Mouse (Mus musculus) hindbrain, embryonic 11.5 days (tissue): ENCODE data around the gene Hexdc. TPM values are rescaled to one million over a fixed set of nuclear protein-coding genes. Genes with fewer than 3 reads are reported as not detected.
A peak's percentile ranks its signal among the peaks of the same experiment; 100 is the strongest.

Experiments
- ATAC-seq: fragments of 200-750 bp; cut with Nextera tagmentation; 2 replicates; pipeline ENCODE4 v1.8.0; 2017; ENCODE audit warnings: mild to moderate bottlenecking, moderate TSS enrichment, moderate library complexity; ENCODE audit not compliant: low FRiP score
- DNase-seq: peaks from one replicate; pipeline ENCODE4 v3.0.0-alpha.2; 2015; ENCODE audit warnings: low spot score
- H3K27ac ChIP-seq: fragments of 300-500 bp; sonication (generic); 2 replicates; pipeline ENCODE4 v1.5.1; 2014; ENCODE audit warnings: mild to moderate bottlenecking, low read depth, low read length
- H3K27me3 ChIP-seq: fragments of 300-500 bp; sonication (generic); 2 replicates; pipeline ENCODE4 v1.6.1; 2014; ENCODE audit warnings: mild to moderate bottlenecking, low read length, moderate library complexity, mixed read lengths; ENCODE audit not compliant: control insufficient read depth, insufficient read depth
- H3K36me3 ChIP-seq: fragments of 300-500 bp; sonication (generic); 2 replicates; pipeline ENCODE4 v1.6.1; 2014; ENCODE audit warnings: mild to moderate bottlenecking, low read length, moderate library complexity, mixed read lengths; ENCODE audit not compliant: control insufficient read depth, insufficient read depth
- H3K4me1 ChIP-seq: fragments of 300-500 bp; sonication (generic); replicated peaks from 2 replicates; pipeline ENCODE4 v1.6.1; 2014; ENCODE audit warnings: low read length, mixed read lengths; ENCODE audit not compliant: control insufficient read depth, insufficient read depth
- H3K4me2 ChIP-seq: fragments of 300-500 bp; sonication (generic); replicated peaks from 2 replicates; pipeline ENCODE4 v1.6.1; 2014; ENCODE audit warnings: mild to moderate bottlenecking, low read depth, low read length
- H3K4me3 ChIP-seq: fragments of 300-500 bp; sonication (generic); 2 replicates; pipeline ENCODE4 v1.5.1; 2014; ENCODE audit warnings: low read depth, low read length
- H3K9ac ChIP-seq: fragments of 300-500 bp; sonication (generic); 2 replicates; pipeline ENCODE4 v1.6.1; 2014; ENCODE audit warnings: low read depth, low read length
- H3K9me3 ChIP-seq: fragments of 300-500 bp; sonication (generic); 2 replicates; pipeline ENCODE4 v1.6.1; 2016; ENCODE audit warnings: low read length; ENCODE audit not compliant: control insufficient read depth
- WGBS: fragments of 180-500 bp; shearing (Covaris S2); extraction: QIAGEN DNeasy Blood & Tissue Kit; methylation state at CpG from one replicate; pipeline ENCODE4 v1.1.7; 2014; 5-methylcytosine and 5-hydroxymethylcytosine counted together
- polyA plus RNA-seq: library from polyadenylated mRNA; unstranded; fragments of >200 nt; fragmentation: Nextera tagmentation; extraction: Ambion mirVana; gene quantifications from 2 replicates; pipeline ENCODE4 v1.2.1, GENCODE M21; 2014

The Hexdc gene
- 6.2 and 7.0 TPM in 2 replicates for polyA plus RNA-seq

DNA sequence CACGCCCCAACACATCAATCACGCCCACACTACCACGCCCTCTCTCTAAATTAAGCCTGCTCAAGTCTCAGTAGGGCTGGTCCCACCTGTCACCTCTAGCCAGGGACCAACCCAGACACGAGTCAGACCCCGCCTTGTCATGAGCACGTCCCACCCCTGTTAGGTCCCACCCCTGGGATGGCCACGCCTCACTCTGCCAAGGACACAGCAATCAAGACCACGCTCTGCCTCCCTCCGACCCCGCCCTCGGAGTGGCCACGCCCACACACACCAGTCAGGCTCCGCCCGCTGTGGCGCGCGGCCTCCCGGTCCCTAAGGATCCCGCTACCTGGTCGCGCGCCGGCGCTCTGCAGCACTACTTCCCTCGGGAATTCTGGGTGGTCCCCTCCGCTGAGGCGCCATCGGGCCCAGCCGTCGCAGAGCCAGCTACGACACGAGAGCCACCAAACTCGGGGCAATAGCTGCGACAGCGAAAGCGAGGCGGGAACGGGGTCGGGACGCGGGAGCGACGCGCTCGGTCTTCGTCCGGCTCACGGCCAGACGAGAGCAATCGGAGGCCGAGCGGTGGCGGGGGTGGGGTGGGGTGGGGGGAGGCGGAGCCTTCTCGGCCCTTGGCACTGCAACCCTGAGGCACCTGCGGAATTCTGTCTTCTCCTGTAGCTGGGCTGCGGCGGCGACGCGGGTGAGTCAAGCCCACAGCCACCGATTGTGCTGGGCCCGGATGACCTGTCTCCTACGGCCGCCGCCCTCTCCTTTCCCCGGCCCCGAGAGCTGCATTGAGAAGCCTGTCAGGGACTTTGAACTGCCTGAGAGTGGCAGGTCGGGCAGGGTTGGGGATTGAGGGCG, at the start of gene Hexdc, which contains the start of gene Ogfod3:
Gene Hexdc, plus strand, starts transcription at position 273 of the 846 bp plus-strand sequence.
Gene Ogfod3, minus strand, starts transcription at position 551 of the 846 bp plus-strand sequence.
- peak; percentile 95 for DNase-seq
- peak; percentile 98 for ATAC-seq
- Histone ChIP-seq H3K36me3 (no peaks in the 10 kb centered on the region), H3K4me1 (peaks cover 5% of the 10 kb centered on the region; the same call in 1 of the 2 replicates), H3K4me3 (peak within 1 kb of the TSS; percentile 79), H3K27ac (peak within 1 kb of the TSS; percentile 76), H3K27me3 (no peaks in the 10 kb centered on the region), H3K9ac (peak within 1 kb of the TSS; percentile 83), H3K4me2 (peak within 1 kb of the TSS; percentile 80), H3K9me3 (no peaks in the 10 kb centered on the region)
- WGBS = under 1% methylated on average over 67 of the region's 70 CpGs

DNA sequence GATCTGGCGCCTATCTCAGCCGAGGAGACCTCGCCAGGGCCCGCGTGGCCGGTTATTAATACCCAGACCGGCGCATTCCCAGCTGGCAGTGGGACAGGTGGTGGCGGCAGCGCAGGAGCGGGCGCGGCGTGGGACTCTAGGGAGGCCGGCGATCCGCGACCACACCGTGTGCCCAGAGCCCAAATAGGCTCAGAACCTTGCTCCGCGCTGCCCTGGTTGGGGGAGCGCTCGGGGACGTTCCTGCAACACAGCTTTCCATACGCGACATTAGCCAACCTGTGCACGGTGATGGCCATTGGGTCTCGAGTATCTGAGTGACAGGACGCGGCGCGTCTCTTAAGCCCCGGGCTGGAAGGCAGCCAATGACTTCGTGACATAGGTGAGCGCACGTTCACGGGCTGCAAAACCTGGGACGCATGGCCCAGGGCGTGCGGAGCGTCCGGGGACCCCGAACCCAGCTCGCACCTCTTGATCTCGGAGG, 47.8 kb upstream of the Hexdc start:
- Histone ChIP-seq H3K4me1 (no peaks in the 10 kb centered on the region; the same call in 1 of the 2 replicates), H3K36me3 (no peaks in the 10 kb centered on the region), H3K27me3 (peaks cover 30% of the 10 kb centered on the region), H3K9me3 (no peaks in the 10 kb centered on the region), H3K27ac (no peak overlapping the region), H3K9ac (peak overlapping the region; percentile 12; the same call in 1 of the 2 replicates), H3K4me2 (peak overlapping the region; percentile 53), H3K4me3 (peak overlapping the region; percentile 29)
- DNase-seq = peak; percentile 41
- no peak for ATAC-seq
- under 1% methylated on average over 45 of the region's 45 CpGs for WGBS

DNA sequence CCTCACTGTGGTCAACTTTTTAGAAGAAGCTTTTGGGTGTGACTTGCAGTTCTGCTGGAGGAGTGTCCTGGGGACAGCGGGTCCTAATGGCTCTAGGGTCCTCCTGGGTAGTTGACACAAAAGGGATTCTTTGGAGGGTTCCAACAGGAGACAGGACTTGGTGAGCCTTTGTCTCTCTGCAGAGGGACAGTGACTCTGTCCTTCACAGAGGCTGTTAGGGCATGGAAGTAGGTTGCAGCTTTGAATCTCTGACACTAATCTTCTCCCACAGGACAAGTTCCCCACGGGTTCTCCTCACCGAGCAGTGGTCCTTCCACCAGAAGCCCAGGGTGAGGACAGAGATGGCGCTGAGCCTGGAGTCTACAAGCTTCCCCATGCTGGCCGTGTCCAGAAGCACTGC, 44.3 kb upstream of the Hexdc start, which contains the start of gene Uts2r:
Gene Uts2r, plus strand, starts transcription at position 301 of the 400 bp plus-strand sequence.
- no peak for ATAC-seq
- Histone ChIP-seq H3K4me2 (no peak within 1 kb of the TSS), H3K36me3 (no peaks in the 10 kb centered on the region), H3K9me3 (no peaks in the 10 kb centered on the region), H3K4me3 (no peak within 1 kb of the TSS), H3K27ac (no peak within 1 kb of the TSS), H3K27me3 (peaks cover 30% of the 10 kb centered on the region), H3K4me1 (no peaks in the 10 kb centered on the region; the same call in 1 of the 2 replicates), H3K9ac (no peak within 1 kb of the TSS)
- DNase-seq = no peak
- WGBS = 86% methylated on average over 5 of the region's 5 CpGs

DNA sequence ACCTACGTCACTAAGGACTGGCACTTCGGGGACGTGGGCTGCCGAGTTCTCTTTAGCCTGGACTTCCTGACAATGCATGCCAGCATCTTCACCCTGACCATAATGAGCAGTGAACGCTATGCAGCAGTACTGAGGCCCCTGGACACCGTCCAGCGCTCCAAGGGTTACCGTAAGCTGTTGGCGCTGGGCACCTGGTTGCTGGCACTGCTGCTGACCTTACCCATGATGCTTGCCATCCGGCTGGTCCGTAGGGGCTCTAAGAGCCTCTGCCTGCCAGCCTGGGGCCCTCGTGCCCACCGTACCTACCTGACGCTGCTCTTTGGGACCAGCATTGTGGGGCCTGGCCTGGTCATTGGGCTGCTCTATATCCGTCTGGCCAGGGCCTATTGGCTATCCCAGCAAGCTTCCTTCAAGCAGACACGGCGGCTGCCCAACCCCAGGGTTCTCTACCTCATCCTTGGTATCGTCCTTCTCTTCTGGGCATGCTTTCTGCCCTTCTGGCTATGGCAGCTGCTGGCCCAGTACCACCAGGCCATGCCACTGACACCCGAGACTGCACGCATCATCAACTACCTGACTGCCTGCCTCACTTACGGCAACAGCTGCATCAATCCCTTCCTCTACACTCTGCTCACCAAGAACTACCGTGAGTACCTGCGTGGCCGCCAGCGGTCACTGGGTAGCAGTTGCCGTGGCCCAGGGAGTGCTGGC, 43.4 kb upstream of the Hexdc start:
- Histone ChIP-seq H3K4me3 (no peak overlapping the region), H3K9ac (no peak overlapping the region), H3K27me3 (peaks cover 21% of the 10 kb centered on the region), H3K9me3 (no peaks in the 10 kb centered on the region), H3K36me3 (no peaks in the 10 kb centered on the region), H3K4me2 (no peak overlapping the region), H3K27ac (no peak overlapping the region), H3K4me1 (no peaks in the 10 kb centered on the region; the same call in 1 of the 2 replicates)
- ATAC-seq (no peak), DNase-seq (no peak)
- 94% methylated on average over 26 of the region's 26 CpGs for WGBS

DNA sequence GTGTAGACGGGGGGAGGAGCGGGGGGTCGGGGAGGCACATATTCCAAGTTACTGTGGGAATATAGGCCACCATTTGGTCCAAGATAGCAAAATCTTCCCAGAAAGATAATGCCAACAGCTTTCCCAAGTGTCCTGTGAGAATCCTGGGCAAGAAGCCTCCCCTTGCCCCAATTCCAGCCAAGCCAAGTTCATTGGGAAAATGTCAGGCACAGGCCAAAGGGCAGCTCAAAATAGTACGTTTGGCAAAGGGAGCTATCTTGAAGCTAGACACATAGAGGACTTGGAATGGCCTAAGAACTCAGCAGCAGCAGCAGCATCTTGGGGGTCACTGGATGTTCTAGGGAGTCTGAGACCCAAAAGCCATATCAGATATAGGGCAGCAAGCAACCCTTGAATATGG, 40.5 kb upstream of the Hexdc start:
- H3K36me3 ChIP-seq = no peaks in the 10 kb centered on the region
- H3K4me3 ChIP-seq = no peak overlapping the region
- no peaks in the 10 kb centered on the region for H3K27me3 ChIP-seq
- 86% methylated on average over 4 of the region's 4 CpGs for WGBS
- no peak for ATAC-seq
- H3K4me2 ChIP-seq = no peak overlapping the region
- DNase-seq = no peak
- H3K27ac ChIP-seq = no peak overlapping the region
- no peaks in the 10 kb centered on the region for H3K9me3 ChIP-seq
- H3K4me1 ChIP-seq = no peaks in the 10 kb centered on the region
- no peak overlapping the region for H3K9ac ChIP-seq

DNA sequence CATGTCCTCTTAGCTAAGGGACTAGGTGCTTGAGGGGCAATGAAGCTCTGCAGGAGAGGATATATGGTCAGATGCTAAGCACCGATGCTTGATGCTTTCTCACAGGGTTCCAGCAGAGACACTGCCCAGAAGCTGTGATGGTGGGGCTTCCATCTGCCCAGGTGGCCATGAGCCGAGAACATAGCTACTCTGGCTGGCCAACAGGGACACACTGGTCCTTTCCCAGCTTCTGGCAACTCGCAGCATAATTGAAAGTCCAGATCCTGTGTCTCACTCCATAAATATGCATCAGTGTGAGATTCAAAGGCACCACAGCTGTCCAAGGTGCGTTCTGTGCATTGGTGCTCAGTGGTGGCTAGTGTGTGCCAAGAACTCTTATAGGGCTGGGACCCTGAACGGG, 31.0 kb upstream of the Hexdc start:
- H3K9ac ChIP-seq = no peak overlapping the region
- H3K27ac ChIP-seq = no peak overlapping the region
- ATAC-seq = no peak
- no peak for DNase-seq
- 81% methylated on average over 5 of the region's 5 CpGs for WGBS
- H3K36me3 ChIP-seq = no peaks in the 10 kb centered on the region
- no peaks in the 10 kb centered on the region for H3K27me3 ChIP-seq
- no peaks in the 10 kb centered on the region for H3K9me3 ChIP-seq
- H3K4me3 ChIP-seq = no peak overlapping the region
- H3K4me2 ChIP-seq = no peak overlapping the region
- 0 out of 2 replicates have a peak, but pooled peaks cover 2% of the 10 kb centered on the region for H3K4me1 ChIP-seq

DNA sequence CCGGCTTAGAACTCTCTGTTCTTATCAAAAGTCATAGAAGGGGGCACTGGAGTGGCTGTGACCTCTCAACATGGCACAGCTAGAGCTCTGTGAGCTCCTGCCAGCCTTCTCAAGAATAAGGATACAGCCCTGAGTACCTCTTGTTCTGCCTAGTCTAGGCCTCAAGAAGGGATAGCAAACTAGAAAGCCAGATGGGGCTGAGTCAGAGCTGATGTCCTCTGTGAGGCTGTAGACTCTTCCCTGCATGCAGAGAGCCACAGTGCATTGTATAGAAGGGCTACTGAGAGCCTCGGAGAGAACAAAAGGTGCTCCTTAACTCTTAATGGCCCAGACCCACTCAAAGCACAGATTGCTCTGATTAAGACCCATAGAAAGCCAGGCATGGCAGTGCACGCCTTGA, 30.0 kb upstream of the Hexdc start:
- H3K27ac ChIP-seq = no peak overlapping the region
- H3K4me2 ChIP-seq = no peak overlapping the region
- no peak for ATAC-seq
- no peaks in the 10 kb centered on the region for H3K36me3 ChIP-seq
- no peak overlapping the region for H3K9ac ChIP-seq
- 51% methylated on average over 3 of the region's 3 CpGs for WGBS
- no peak for DNase-seq
- H3K27me3 ChIP-seq = no peaks in the 10 kb centered on the region
- 0 out of 2 replicates have a peak, but pooled peaks cover 2% of the 10 kb centered on the region for H3K4me1 ChIP-seq
- no peaks in the 10 kb centered on the region for H3K9me3 ChIP-seq
- no peak overlapping the region for H3K4me3 ChIP-seq
